Mouse (Mus musculus) spleen, postnatal 10 days (tissue): ENCODE measurements around the gene Npepps.
"Not testable (repeated sequence)": the region's sequence is repeated elsewhere in the genome, so short reads cannot be mapped to it uniquely, and the experiment has no call there.

Experiments
- DNase-seq, 2 experiments: peaks; one replicate each; pipeline ENCODE4 v3.0.0; 2021 to 2022; ENCODE audit warnings: low spot score in 2 of 2

The Npepps gene

DNA sequence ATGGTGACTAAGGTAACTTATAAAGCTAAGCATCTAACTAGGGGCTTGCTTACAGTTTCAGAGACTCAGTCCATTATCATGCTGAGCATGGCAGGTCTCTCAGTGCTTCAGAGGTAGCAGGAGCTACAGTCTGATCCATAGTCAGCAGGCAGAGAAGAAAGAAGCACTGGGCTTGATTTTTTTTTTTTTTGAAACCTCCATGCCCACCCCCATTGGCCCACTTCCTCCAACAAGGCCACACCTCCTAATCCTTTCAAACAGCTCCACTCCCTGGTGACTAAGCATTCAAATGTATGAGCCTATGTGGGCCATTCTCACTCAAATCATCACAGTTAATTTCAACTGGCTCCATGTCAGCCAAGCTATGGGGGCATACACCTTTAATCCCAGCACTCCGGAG is 12.3 kb upstream of the Npepps start:
- no peak for DNase-seq

- DNase-seq = no peak
These were observed 9.1 kb upstream of the Npepps start for GRCm38 (mm10) chr11:97289276-97290230.

GRCm38 (mm10) chr11:97287643-97288042 is 7.2 kb upstream of the Npepps start:
- DNase-seq = no peak

GRCm38 (mm10) chr11:97286973-97287372 is 6.5 kb upstream of the Npepps start:
- no peak for DNase-seq

GRCm38 (mm10) chr11:97285852-97286775 is 5.7 kb upstream of the Npepps start:
- no peak for DNase-seq

GRCm38 (mm10) chr11:97284854-97285253 is 4.4 kb upstream of the Npepps start:
- DNase-seq = no peak

DNA sequence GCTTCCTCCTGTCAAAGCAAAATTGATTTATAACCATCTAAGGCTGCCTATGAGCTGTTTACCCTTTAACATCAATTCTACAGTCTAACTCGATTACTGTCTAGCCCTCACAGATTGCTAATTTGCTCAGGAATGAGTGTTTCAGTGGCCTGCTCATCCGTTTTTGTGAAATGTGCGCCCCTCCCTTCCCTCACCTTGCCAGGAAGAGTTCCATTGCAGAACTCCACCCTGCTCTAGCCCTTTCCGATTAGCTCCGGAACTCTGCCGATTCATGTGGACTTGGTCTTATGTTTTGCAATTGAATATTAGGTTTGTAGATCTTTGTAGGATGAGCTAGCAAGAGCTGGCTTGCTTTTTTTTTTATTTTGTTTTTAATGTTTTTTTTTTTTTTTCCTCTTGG is 1.7 kb upstream of the Npepps start:
- no peak for DNase-seq

- DNase-seq = peak in 1 of 2 experiments; percentile 29
These were observed 828 bp downstream of the Npepps start for GRCm38 (mm10) chr11:97279405-97280215.

DNA sequence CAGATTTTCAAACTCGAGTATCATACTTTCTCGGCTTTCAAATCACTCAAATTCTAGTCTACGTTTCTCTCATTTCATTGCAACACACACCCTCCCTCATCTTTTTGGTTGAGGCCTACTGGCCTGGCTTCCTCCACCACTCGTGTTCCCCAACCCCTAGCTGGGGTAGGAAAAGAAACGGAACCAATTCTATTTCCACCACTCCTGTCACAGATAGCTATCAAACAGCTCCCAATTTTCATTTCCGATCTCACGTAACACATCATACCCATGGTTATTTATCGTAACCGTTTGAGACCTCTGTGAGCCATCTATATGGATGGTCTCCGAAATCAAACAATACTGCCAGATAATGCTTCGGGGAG is 1.4 kb downstream of the Npepps start:
- no peak for DNase-seq

DNA sequence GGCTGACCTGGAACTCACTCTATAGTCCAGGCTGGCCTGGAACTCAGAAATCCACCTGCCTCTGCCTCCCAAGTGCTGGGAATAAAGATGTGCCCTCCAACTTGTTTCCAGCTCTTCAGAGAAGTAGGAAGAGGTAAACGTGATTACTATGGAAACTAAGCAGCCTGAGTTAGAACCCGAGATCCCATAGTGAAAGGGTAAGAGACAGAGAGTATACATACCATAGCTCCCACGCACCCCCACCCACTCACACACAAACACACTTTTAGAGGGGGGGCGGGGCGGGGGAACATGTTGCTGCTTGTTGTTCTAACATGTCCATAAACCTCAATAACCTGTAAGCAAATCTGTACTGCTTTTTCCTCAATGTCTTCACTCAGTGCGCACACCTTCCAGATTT is 2.0 kb downstream of the Npepps start:
- no peak for DNase-seq

GRCm38 (mm10) chr11:97277166-97277565 is 3.3 kb downstream of the Npepps start:
- no peak for DNase-seq

DNA sequence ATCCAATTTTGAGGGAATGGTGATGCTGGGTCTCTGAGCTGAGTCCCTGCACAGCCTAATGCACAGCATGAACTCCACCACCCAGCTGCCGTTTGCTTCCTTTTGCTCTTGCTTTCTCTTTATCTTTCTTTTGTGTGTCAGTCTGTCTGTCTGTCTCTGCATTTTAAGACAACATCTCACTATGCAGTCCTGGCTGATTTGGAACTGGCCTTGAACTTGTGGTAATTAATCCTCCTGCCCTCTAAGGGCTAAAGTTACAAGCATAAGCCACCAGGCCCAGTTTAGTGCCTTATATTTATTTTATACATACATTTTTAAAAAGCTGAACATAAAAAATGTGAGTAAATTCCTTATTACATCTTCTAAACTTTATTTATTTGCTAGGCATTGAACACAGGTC is 4.4 kb downstream of the Npepps start:
- DNase-seq = no peak

DNA sequence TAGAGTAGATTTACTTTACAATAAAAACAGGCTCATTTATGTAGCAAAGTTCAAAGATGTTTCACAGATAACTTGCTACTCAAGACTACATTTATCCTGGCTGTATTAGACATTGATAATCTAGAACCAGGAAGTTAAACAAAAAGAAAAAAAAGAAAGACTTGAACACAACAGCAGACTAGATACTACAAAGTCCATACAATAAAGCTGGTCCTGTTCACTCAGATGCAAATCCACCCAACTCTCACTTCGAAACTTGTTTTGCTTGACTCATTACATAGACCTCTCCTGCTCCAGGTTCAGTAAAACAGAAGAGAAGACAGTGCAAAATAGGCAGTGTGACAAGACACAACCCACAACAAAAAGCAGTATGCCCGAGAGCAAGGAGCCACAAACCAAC is 5.1 kb downstream of the Npepps start:
- no peak for DNase-seq

DNA sequence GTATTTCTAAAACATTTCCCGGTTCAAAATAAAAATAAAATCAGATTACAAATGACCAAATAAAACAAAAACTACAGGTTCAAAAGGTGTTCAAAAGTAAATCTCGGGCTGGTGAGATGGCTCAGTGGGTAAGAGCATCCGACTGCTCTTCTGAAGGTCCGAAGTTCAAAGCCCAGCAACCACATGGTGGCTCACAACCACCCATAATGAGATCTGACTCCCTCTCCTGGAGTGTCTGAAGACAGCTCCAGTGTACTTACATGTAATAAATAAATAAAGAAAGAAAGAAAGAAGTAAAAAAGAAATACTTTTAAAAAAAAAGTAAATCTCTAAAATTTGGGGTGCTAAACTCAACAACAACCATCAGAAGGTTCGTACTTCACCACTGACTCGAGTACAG is 5.5 kb downstream of the Npepps start:
- DNase-seq = not testable (repeated sequence)

DNA sequence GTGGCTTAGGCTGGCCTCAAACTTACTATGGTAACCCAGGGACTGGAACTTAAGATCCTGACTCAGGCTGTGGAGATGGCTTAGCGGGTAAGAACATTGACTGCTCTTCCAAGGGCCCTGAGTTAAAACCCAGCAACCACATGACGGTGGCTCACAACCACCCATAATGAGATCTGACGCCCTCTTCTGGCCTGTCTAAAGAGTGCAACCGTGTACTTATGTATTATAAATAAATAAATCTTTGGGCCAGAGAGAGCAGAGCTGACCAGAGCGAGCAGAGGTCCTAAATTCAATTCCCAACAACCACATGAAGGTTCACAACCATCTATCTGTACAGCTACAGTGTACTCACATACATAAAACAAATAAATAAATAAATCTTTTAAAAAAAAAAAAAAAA is 6.8 kb downstream of the Npepps start:
- peak in 1 of 2 experiments; percentile 36 for DNase-seq

- no peak for DNase-seq
These were observed 7.6 kb downstream of the Npepps start for GRCm38 (mm10) chr11:97272835-97273234.

DNA sequence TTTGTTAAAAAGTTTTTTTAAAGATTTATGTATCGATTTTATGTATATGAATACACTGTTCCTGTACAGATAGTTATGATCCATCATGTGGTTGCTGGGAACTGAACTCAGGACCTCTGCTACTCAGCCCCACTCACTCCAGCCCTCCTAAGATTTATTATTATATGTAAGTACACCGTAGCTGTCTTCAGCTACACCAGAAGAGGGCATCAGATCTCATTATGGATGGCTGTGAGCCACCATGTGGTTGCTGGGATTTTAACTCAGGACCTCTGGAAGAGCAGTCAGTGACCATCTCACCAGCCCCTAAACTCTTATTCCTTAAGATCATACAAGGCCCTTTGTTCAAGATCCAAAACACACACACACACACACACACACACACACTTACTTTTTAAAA is 10.4 kb downstream of the Npepps start:
- DNase-seq = not testable (repeated sequence)

GRCm38 (mm10) chr11:97266544-97266943 is 13.9 kb downstream of the Npepps start:
- DNase-seq = not testable (repeated sequence)

DNA sequence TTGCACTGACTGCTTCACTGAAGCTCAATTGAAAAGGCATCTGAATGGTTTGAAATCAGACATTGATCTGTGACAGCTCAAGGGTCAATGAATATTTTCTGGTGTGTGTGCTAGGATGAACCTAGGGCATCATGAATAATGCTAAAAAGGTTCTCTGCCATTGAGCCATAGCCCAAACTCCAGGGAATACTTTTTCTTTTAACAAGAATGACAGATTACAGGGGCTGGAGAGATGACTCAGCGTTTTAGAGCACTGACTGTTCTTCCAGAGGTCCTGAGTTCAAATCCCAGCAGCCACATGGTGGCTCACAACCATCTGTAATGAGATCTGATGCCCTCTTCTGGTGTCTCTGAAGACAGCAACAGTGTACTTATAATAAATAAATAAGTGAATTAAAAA is 30.8 kb downstream of the Npepps start:
- DNase-seq = not testable (repeated sequence)

GRCm38 (mm10) chr11:97246510-97247159 is 33.8 kb downstream of the Npepps start:
- no peak for DNase-seq

DNA sequence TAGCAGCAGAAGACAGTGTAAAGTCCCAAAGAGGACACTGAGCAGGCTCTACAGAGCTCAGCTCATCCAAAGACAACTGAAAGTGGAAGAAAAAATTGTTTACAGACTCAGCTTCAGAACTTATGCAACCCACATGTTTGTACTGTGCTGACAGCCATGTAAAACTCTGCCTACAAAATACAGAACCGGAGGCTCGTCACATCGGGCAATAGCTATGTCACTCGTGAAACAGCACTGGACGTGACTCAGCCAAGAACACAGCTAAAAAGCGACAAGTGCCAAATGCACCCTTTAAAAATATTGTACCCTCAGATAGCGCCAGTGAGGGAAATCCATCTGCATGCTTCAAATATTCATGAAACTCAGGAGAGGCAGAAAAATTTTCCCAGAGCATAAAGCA is 39.1 kb downstream of the Npepps start:
- DNase-seq = no peak
